Mouse (Mus musculus): Measurements from ENCODE around the gene Myh10. TPM values are rescaled to one million over a fixed set of nuclear protein-coding genes. Genes with fewer than 3 reads are reported as not detected.

The Myh10 gene
- polyA plus RNA-seq, 1 experiment from 2014 or later = 136 TPM

DNA sequence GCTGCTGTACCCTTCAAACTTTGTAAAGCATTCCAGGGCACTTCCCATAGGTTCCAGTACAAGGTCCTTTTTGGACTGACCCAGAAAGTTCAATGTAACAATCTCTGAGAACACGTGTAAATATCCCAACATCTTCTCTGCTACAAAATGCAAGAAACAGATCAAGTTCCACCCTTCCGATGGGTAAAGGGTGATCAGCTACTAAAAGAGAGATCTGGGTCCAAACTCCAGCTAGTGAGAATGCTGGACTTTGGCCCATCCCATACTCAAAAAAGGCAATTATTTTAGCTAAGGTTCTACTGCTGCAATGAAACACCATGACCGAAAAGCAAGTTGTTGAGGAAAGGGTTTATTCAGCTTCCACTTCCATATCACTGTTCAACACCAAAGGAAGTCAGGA is 163.3 kb downstream of the Myh10 start:
- Histone ChIP-seq H3K4me2 (no peak overlapping the region), H3K27ac (peak overlapping the region; percentile 20; the same call in 1 of the 2 replicates), H3K36me3 (no peaks in the 10 kb centered on the region), H3K27me3 (no peaks in the 10 kb centered on the region), H3K9ac (no peak overlapping the region), H3K9me3 (no peaks in the 10 kb centered on the region), H3K4me3 (no peak overlapping the region), H3K4me1 (peaks cover 21% of the 10 kb centered on the region)
- ATAC-seq (ENCODE audit: borderline replicate concordance, extremely low read depth, low FRiP score, low TSS enrichment) = no peak
- whole genome bisulfite sequencing = 80% methylated on average over 3 of the region's 3 CpGs

GRCm38 (mm10) chr11:68857329-68857728 is 166.0 kb downstream of the Myh10 start:
- Histone ChIP-seq H3K27me3 (no peaks in the 10 kb centered on the region), H3K36me3 (no peaks in the 10 kb centered on the region), H3K27ac (no peak overlapping the region), H3K4me2 (no peak overlapping the region), H3K9ac (no peak overlapping the region), H3K4me1 (peaks cover 6% of the 10 kb centered on the region), H3K9me3 (no peaks in the 10 kb centered on the region), H3K4me3 (no peak overlapping the region)
- ATAC-seq (ENCODE audit: borderline replicate concordance, extremely low read depth, low FRiP score, low TSS enrichment) = no peak
- 91% methylated on average over 3 of the region's 3 CpGs for WGBS

GRCm38 (mm10) chr11:68859943-68860593 is 168.7 kb downstream of the Myh10 start:
- 65% methylated on average over 8 of the region's 8 CpGs for WGBS
- ATAC-seq (ENCODE audit: borderline replicate concordance, extremely low read depth, low FRiP score, low TSS enrichment) = no peak
- no peaks in the 10 kb centered on the region for H3K36me3 ChIP-seq
- no peak overlapping the region for H3K4me2 ChIP-seq
- H3K27ac ChIP-seq = no peak overlapping the region
- peaks cover 17% of the 10 kb centered on the region; the same call in 1 of the 2 replicates for H3K4me1 ChIP-seq
- H3K9ac ChIP-seq = no peak overlapping the region
- H3K4me3 ChIP-seq = no peak overlapping the region
- H3K27me3 ChIP-seq = no peaks in the 10 kb centered on the region
- no peaks in the 10 kb centered on the region for H3K9me3 ChIP-seq

DNA sequence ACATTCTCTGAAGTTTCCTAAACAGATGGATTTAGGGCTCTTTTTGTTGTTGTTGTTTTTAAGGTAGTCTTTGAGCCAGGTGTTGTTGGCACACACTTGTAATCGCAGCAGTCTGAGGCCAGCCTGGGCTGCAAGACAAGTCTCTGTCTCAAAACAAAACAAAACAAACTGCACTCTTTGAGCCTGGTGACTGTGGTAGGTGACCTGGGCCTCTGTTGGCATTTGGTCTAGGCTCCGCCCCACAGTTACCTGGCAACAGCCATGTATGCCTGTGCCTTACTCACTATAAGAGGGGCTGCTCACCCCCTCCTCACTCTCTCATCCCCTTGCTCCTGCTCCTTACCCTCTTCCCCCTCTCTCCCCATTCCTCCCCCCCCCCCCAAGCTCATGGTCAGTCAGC is 170.9 kb downstream of the Myh10 start:
- Histone ChIP-seq H3K27me3 (no peaks in the 10 kb centered on the region), H3K9me3 (no peaks in the 10 kb centered on the region), H3K36me3 (no peaks in the 10 kb centered on the region), H3K4me1 (peaks cover 20% of the 10 kb centered on the region; the same call in 1 of the 2 replicates), H3K9ac (no peak overlapping the region), H3K4me2 (no peak overlapping the region), H3K27ac (no peak overlapping the region), H3K4me3 (no peak overlapping the region)
- 75% methylated on average over 2 of the region's 2 CpGs for WGBS
- ATAC-seq (ENCODE audit: borderline replicate concordance, extremely low read depth, low FRiP score, low TSS enrichment) = no peak

- H3K27me3 ChIP-seq = no peaks in the 10 kb centered on the region
- no peak for ATAC-seq (ENCODE audit: borderline replicate concordance, extremely low read depth, low FRiP score, low TSS enrichment)
- H3K9me3 ChIP-seq = no peaks in the 10 kb centered on the region
- H3K9ac ChIP-seq = no peak overlapping the region
- no peak overlapping the region for H3K4me2 ChIP-seq
- no peak overlapping the region for H3K4me3 ChIP-seq
- peaks cover 24% of the 10 kb centered on the region for H3K4me1 ChIP-seq
- H3K27ac ChIP-seq = peak overlapping the region; percentile 34; the same call in 1 of the 2 replicates
- H3K36me3 ChIP-seq = no peaks in the 10 kb centered on the region
- WGBS = 71% methylated on average over 4 of the region's 4 CpGs
Observed at GRCm38 (mm10) chr11:68863631-68864091, 172.3 kb downstream of the Myh10 start.

GRCm38 (mm10) chr11:68864544-68865189 is 173.3 kb downstream of the Myh10 start:
- Histone ChIP-seq H3K4me2 (no peak overlapping the region), H3K4me1 (peaks cover 24% of the 10 kb centered on the region), H3K9me3 (no peaks in the 10 kb centered on the region), H3K9ac (no peak overlapping the region), H3K4me3 (no peak overlapping the region), H3K36me3 (no peaks in the 10 kb centered on the region), H3K27me3 (no peaks in the 10 kb centered on the region), H3K27ac (peak overlapping the region; percentile 34; the same call in 1 of the 2 replicates)
- 19% methylated on average over 9 of the region's 9 CpGs for WGBS
- peak; percentile 86 for ATAC-seq (ENCODE audit: borderline replicate concordance, extremely low read depth, low FRiP score, low TSS enrichment)

Other genes starting within 250 kb of the Myh10 start
- gene Pik3r6, start 188.5 kb upstream of the Myh10 start, polyA plus RNA-seq (2015; fragmentation: Nextera tagmentation; extraction: Ambion mirVana) = 6.3 and 7.3 TPM in 2 replicates
- gene Mfsd6l, start 135.4 kb upstream of the Myh10 start, polyA plus RNA-seq (2015; fragmentation: Nextera tagmentation; extraction: Ambion mirVana) = 2.4 and 3.1 TPM in 2 replicates
- 0.66 and 0.94 TPM in 2 replicates for gene Ccdc42, start 104.5 kb upstream of the Myh10 start, polyA plus RNA-seq (2015; fragmentation: Nextera tagmentation; extraction: Ambion mirVana)
- 72.8 and 77.1 TPM in 2 replicates for gene Ndel1, start 180.3 kb downstream of the Myh10 start, polyA plus RNA-seq (2015; fragmentation: Nextera tagmentation; extraction: Ambion mirVana)
- gene Rnf222, start 197.0 kb downstream of the Myh10 start, polyA plus RNA-seq (2015; fragmentation: Nextera tagmentation; extraction: Ambion mirVana) = 0.16 TPM in 2 replicates
- 880 and 922 TPM in 2 replicates for gene Rpl26, start 210.0 kb downstream of the Myh10 start, polyA plus RNA-seq (2015; fragmentation: Nextera tagmentation; extraction: Ambion mirVana)
- gene Odf4, start 235.5 kb downstream of the Myh10 start, polyA plus RNA-seq (2015; fragmentation: Nextera tagmentation; extraction: Ambion mirVana) = not detected in 2 replicates

Measured in lung, embryonic 15.5 days (tissue).